Mouse (Mus musculus) brown adipose tissue, adult 24 weeks (tissue): ENCODE measurements around the gene Taf1b. TPM values are rescaled to one million over a fixed set of nuclear protein-coding genes. Genes with fewer than 3 reads are reported as not detected.
"Not testable (repeated sequence)": the region's sequence is repeated elsewhere in the genome, so short reads cannot be mapped to it uniquely, and the experiment has no call there.

Source experiments
- H3K27ac ChIP-seq: fragments of 200-500 bp; replicated peaks from 2 replicates; pipeline ENCODE4 v1.5.1; 2012; ENCODE audit warnings: low read depth, mild to moderate bottlenecking, low read length
- H3K4me1 ChIP-seq: fragments of 200-500 bp; 2 replicates; pipeline ENCODE4 v1.6.1; 2012; ENCODE audit warnings: low read length, mixed read lengths; ENCODE audit not compliant: control insufficient read depth, insufficient read depth, insufficient read length
- H3K4me3 ChIP-seq: fragments of 200-500 bp; 2 replicates; pipeline ENCODE4 v1.5.1; 2012; ENCODE audit warnings: low read depth, mild to moderate bottlenecking, low read length, moderate library complexity; ENCODE audit not compliant: insufficient read depth
- polyA plus RNA-seq: library from polyadenylated mRNA; stranded (reverse); fragments of >200 nt; gene quantifications from 2 replicates; pipeline ENCODE4 v1.2.4, GENCODE M21; 2012; ENCODE audit not compliant: missing spikeins, insufficient read depth, insufficient read length

The Taf1b gene
- polyA plus RNA-seq, 1 experiment = 8.0 TPM

DNA sequence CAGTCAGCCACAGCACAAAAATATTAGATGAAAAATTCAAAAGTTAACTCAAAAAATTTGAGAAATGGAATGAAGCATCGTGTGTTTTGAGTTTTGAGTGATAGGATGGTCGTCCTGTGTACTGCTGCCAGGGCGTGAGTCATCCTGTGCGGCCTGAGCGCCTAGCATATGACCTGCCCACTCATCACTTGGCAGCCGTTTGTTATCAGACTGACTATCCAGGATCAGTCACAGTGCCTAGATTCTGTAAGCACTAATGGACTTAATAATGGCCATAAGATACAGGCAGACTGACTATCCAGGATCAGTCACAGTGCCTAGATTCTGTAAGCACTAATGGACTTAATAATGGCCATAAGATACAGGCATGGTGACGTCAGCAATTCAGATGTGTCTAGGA, 26.9 kb downstream of the Taf1b start:
- H3K4me3 ChIP-seq = not testable (repeated sequence)

DNA sequence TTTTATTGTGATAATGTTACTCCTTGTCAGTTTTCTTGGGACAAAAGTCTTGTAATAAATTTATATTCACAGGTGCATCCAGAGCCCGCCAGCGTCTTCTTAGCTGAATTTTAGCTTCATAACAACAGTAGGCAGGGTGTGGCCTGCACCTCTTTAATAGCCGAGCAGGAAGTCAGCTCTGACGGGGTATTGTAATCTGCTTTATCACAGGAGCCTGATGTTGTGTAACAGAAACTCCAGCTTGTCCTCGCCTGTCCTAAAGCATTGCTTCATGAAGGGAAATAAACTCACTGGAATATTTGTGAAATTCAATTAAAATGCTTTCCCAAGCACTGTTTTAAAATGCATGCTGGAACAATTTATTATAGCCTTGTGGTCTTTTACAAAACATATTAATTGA, 38.2 kb downstream of the Taf1b start:
- H3K27ac ChIP-seq = no peak overlapping the region
- no peak overlapping the region for H3K4me3 ChIP-seq
- no peaks in the 10 kb centered on the region for H3K4me1 ChIP-seq

More for the DNA sequence above, 26.9 kb downstream of the Taf1b start:
- H3K4me1 ChIP-seq, H3K27ac ChIP-seq: not testable (repeated sequence)

DNA sequence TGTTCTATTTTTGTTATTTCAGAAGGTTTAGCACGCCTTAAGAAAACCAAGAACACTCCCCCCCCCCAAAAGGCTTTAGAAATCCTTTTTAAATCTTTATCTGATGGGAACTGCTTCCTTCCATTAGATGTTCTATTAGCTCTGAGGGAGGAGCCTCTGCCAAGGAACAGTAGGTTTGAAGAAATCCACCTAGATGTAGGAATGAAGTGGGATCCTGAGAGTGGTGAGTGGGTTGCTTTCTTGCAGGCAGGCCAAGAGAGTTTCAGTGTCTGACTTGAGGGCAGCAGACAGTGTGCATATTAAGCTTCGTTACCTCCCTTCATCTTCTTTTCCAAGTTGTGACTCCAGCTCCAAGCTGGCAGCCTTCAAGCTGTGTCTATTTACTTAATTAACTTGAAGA, 39.0 kb downstream of the Taf1b start:
- Histone ChIP-seq H3K4me3 (no peak overlapping the region), H3K27ac (no peak overlapping the region), H3K4me1 (no peaks in the 10 kb centered on the region)

DNA sequence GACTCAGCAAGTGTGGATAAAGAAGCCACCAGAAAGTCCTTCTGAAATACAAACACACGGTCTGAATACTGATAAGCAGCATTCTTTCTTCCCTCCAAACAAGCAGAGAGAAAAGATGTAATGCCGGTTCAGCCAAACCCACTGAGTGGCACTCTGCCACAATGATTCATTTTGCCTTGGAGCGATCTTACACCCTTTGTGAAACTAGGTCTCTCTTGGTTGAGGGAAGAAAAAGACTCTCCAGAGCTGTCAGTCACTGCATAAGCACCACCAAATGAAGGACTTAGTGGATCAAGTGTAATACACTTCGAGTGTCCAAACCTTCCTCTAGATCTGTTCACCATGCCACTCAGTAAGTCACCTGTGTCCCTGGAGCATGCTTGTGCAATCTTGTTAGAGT, 39.8 kb downstream of the Taf1b start:
- H3K4me3 ChIP-seq = no peak overlapping the region
- no peaks in the 10 kb centered on the region for H3K4me1 ChIP-seq
- H3K27ac ChIP-seq = no peak overlapping the region

DNA sequence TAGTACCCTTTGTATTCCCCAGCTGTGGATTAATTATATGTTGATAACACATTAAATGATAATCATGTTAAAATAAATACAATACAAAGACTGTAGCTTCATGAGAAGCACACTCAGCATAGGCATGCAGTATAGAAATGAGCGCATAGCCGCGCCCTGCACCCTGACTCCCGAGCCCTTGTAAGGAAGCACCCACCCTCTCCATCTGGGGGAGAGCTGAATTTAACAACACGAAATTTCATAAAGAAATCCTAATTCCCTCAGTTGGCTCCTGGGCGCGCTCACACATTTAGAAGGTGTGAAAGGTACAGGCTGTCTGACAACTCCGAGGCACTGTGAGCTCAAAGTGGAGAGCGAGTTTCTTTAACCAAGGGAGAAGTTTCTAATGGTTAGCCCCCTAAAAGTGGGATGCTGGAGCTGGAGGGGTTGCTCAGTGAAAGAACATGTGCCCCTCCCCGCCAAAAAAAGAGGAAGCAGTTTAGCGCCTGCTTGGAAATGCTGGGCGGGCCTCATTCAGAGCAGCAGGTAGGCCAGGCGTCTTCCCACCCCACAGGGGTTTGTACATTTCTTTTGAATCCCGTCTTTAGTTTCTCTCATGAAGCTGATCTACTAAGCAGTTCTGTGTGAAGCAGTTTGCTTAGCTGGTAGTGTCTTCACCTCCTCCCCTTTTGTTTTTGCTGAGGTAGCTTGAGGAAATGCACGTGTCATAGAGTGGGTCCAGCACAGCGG, 43.4 kb downstream of the Taf1b start:
- Histone ChIP-seq H3K4me1 (no peaks in the 10 kb centered on the region), H3K4me3 (no peak overlapping the region), H3K27ac (no peak overlapping the region)

DNA sequence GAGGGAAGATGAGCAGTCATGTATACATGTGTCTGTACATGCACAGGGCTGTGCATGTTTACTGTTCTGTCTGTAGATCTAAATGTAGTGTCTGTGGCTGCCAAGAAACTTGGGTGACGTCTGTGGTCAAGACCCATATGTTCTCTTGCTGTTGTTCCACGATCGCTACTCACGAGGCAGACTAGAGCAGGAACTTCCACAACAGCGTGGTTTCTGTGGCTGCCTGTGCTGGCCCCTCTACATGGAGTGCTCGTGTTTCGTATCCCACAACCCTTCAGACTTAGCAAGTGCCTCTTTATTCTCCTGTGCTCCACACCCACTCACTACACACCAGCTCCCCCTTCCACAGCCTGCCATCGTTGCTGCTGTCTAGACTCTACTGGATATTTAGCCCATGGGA, 49.5 kb downstream of the Taf1b start:
- Histone ChIP-seq H3K4me1 (no peaks in the 10 kb centered on the region; the same call in 1 of the 2 replicates), H3K27ac (no peak overlapping the region), H3K4me3 (no peak overlapping the region)

DNA sequence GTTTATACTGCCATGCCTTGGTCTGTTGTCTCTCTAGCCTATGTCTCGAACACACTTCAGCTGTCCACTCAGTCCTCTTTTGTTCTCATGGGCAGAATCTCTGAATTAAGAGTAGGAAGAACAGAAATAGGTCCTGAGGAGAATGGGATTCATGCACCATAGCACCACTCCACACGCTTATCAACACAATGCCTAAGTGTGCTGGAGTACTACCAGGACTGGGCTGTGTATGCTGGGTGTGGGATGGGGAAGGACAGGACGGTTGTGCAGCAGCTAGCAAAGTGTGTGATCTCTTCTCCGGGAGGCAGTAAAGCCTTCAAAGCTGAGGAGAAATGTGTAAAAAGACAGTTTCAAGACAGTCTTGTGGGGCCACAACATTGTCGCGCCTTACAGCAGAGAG, 50.7 kb downstream of the Taf1b start:
- H3K4me1 ChIP-seq = no peaks in the 10 kb centered on the region; the same call in 1 of the 2 replicates
- no peak overlapping the region for H3K27ac ChIP-seq
- no peak overlapping the region for H3K4me3 ChIP-seq

DNA sequence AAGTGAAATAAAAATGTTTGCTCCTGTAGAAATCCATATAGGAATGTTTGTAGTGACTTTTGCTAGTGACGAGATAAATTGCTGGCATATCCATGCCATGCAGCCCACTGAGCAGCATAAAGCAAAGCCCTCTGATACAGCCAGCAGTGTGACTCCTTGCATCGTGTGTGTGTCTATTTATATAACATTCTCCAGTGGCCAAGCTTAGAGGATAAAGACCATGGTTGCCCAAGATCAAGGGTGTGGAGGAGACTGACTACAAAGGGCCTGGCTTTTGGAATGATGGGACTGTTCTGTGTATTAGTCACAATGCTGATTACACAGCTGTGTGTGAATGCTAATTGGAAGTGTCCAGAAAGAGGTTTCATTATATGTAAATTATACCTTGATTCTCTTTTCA, 54.4 kb downstream of the Taf1b start:
- no peaks in the 10 kb centered on the region; the same call in 1 of the 2 replicates for H3K4me1 ChIP-seq
- H3K27ac ChIP-seq = no peak overlapping the region

DNA sequence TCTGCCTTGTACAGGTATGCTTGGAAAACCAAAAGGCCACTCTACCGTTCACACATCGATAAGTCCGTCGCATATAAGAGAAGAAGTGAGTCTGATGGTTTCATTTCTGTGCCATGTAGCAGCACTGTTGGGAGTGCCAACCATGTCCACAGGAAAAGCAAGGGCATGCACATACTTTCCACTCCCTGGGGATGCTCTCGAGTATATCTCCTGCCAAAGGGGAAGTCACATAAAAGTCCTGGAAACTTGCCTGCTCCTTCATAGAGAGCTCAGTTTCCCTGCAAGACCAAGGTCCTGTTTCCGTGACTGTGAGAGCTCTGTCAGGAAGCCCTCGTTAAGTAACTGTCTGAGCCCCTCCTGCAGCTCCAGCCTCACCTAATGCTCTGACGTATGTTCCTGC, 57.8 kb downstream of the Taf1b start:
- Histone ChIP-seq H3K27ac (no peak overlapping the region), H3K4me3 (no peak overlapping the region), H3K4me1 (no peaks in the 10 kb centered on the region)

More for the DNA sequence above, 54.4 kb downstream of the Taf1b start:
- no peak overlapping the region for H3K4me3 ChIP-seq

DNA sequence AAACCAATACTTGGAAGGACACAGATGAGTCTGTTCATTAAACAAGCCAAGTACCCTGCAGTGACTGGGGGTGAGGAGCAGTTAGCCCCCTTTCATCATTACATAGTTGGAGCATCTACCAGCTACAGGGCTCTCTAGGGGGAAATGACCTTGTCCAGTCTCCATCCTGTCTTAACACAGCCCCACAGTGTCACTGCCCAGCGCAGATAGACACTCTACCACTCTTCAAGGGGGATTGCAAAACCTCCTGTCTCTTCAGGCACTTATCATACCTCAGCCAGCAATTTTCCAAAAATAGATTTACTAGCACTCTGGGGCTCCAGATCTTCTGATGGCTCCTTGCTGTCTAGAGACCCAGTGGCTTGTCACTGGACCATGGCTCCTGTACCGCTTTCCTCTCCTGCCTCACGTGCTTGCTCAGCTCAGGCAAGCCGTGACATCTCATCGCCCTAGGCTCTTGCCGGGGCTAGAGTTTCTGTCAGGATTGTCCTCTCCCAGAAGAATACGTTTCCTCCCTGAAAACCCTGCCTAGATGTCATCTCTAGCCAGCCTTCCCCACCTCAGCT, 65.3 kb downstream of the Taf1b start:
- Histone ChIP-seq H3K27ac (no peak overlapping the region), H3K4me3 (no peak overlapping the region), H3K4me1 (no peaks in the 10 kb centered on the region)

DNA sequence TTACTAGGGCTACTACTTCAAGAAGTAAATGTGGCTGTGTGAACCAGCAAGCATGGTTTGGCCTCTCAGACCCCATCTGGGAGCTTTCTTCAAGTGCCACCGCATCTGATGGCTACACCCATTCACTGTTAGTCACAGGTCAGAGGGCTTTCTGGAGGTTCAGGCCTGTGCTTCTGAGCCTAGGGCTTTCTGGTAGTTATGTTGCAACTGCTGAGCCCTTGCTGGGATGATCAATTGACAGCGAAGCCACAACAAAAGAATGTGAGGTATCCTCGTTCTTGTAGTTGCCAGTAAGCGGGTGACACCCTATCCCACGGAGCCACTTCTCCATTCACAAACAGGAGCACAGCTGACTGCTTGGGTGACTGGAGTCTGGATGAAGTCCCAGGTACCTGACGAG, 67.2 kb downstream of the Taf1b start:
- Histone ChIP-seq H3K4me1 (no peaks in the 10 kb centered on the region), H3K4me3 (no peak overlapping the region), H3K27ac (no peak overlapping the region)

DNA sequence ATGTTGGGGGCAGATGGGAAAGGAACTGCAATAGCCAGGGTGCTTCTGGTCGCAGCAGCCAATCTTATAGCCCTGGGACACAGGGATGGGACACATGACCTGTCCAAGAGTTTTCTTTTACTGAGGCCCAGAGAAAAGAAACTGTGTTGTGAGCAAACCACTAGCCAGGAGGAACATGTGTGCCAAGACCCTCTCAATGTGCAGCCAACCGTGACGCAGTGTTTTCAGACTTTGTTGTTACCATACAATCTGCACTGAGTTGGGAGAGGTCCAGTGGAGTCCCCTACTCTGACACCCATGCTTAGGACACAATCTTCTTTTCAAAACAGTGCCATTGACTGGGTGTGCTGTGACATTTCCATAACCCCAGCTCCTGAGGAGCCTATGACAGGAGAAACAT, 69.4 kb downstream of the Taf1b start:
- no peak overlapping the region for H3K4me3 ChIP-seq
- no peaks in the 10 kb centered on the region for H3K4me1 ChIP-seq
- no peak overlapping the region for H3K27ac ChIP-seq

DNA sequence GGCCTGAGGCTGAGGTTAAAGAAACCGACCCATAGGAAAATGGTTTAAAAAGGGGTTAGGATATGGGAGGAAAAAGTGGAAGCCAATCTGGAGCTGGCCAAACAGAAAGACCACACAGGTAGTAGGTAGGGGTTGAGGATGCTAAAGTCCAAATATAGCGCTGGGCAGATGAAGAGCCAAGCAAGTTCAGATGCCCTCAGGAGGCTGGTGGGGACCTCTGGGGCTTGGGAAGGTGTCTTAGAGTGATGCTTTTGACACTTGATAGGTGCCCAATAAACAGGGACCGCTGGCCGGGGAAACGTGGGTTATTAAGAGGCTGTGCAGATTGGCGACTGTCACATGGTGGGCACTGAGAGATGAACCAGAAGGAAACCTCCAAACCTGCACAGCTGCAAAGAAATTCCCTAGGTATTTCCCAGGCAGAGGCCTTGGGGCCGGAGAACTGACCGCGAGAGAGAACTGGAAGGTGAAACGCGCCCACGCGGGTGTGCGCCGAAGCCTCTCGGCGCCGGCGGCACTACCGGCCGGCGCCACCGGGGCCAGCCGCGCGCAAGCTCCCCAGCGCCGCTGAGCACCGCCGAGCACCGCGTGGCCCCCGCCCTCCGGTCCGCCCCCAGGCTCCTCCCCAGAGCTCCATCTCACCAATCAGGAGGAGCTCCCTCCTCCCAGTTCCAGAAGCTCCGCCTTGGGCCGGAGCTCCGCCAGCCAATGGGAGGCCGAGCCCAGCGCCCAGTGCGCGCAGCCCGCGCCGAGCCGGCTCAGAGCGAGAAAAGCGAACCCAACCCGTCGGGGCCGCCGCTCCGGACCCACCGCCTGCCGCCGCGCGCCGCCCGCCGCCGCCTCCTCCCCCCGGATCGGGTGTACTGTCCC, 73.6 kb downstream of the Taf1b start, which contains the start of gene Grhl1:
Gene Grhl1 (plus strand): TSS at position 761 of the 870 bp plus-strand sequence.
- H3K4me3 ChIP-seq = peak within 1 kb of the TSS; percentile 82
- no peak within 1 kb of the TSS for H3K27ac ChIP-seq

DNA sequence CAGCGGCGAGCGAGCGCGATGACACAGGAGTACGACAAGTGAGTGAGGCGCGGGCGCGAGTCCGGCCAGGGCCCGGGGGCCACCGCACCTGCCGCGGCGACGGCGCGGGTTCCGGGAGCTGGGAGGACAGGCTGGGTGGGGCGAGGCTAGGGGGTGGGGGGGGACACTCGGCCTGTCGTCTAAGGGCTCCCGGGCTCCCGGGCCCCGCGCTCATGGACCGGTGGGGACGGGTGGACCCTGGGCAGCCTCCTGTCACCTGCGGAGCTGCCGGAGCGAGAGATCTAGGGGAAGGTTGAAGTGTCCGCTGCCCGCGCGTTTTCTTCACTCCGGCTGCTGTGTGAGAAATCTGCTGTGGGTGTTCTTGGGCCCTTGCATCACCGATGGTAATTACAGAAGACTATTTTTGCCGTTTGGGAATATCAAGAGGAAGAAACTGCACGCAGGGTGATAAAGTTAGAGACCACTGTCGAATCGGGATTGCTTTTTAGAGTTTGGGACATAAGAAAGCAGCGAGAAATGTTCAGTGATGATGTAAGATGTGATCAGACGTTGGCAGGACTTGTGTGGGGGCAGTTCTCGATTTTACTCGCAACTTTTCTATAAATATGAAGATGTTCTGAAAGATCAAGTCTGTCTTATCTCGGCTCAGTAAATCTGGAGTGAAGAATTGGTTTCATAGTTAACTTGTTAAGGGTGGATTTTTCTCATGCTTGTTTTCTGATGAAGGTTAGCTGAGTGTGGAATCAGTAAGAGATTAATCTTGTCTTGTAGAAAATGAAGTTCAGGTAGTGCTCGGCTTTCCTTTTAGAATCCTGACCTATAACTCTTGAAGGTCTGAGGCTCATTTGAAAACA, 74.5 kb downstream of the Taf1b start:
- Histone ChIP-seq H3K27ac (no peak overlapping the region), H3K4me3 (peak overlapping the region; percentile 82), H3K4me1 (no peaks in the 10 kb centered on the region)

More for the DNA sequence above, 73.6 kb downstream of the Taf1b start, which contains the start of gene Grhl1:
- H3K4me1 ChIP-seq = no peaks in the 10 kb centered on the region

DNA sequence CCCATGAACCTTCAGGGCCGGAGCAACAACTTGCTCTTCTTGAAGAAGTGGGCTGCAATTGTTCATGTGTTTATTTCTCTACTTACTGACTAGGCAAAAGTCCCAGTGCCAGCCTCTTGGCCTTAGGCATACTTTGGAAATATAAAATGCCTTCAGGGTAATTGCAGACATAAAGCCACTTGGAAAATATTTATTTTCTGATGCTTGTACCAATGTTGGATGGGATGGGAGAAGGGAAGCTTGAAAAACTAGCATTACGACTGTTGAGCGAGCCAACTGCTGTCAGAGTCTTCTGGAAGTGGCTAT, 75.1 kb downstream of the Taf1b start:
- H3K27ac ChIP-seq = no peak overlapping the region
- H3K4me3 ChIP-seq = 0 out of 2 replicates have a peak overlapping the region, but pooled peaks have one; percentile 12
- H3K4me1 ChIP-seq = no peaks in the 10 kb centered on the region
